Mouse (Mus musculus): ENCODE measurements around the gene Myo1e. TPM values are rescaled to one million over a fixed set of nuclear protein-coding genes. Genes with fewer than 3 reads are reported as not detected.

The Myo1e gene
- polyA plus RNA-seq, 1 experiment = 9.4 TPM

DNA sequence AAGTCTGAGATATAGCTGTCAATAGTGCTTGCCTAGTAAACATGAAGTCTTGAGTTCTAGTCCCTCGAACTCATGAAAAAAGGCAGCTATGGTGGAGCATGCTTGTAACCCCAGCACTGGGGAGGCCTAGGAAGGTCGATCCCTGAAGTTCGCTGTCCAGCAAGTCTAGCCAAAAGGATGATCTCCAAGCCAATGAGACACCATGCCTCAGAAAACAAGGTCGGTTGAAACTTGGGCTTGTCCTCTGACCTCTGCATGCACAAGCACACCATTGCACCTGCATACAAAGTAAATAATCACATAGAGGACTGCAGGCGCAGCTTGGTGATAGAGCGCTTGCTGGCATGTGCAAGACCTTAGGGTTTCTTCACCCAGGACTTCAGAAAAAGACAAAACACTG lies 31.2 kb downstream of the Myo1e start:
- H3K27ac ChIP-seq (ENCODE audit: insufficient read depth, low read length) = no peak overlapping the region
- no peak overlapping the region for H3K4me3 ChIP-seq (ENCODE audit: insufficient read depth, low read length)
- TF ChIP-seq POLR2A (IDR thresholded peaks at IDR 0.05; ENCODE audit: extremely low read depth, insufficient read depth, low read length) (no peak), CTCF (IDR thresholded peaks at IDR 0.05; ENCODE audit: extremely low read depth, insufficient read depth, low read length) (no peak)
- H3K4me1 ChIP-seq (ENCODE audit: control insufficient read depth, insufficient read depth, low read length) = no peaks in the 10 kb centered on the region

DNA sequence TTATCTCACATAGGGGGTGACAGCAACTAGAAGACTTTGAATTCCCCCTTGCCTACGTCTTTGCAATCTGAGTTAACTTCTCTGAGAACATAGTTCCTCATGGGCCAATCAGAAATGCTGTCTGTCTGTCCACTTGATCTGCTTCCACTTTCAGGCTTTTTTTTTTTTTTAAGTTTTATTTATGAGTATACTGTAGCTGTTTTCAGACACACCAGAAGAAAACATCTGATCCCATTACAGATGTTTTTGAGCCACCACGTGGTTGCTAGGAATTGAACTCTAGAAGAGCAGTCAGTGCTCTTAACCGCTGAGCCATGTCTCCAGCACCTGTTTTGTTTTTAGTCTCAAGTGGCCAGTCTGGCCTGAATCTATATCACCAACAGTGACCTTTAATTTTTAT lies 32.1 kb downstream of the Myo1e start:
- no peak overlapping the region for H3K4me3 ChIP-seq (ENCODE audit: insufficient read depth, low read length)
- no peaks in the 10 kb centered on the region for H3K4me1 ChIP-seq (ENCODE audit: control insufficient read depth, insufficient read depth, low read length)
- TF ChIP-seq CTCF (IDR thresholded peaks at IDR 0.05; ENCODE audit: extremely low read depth, insufficient read depth, low read length) (no peak), POLR2A (IDR thresholded peaks at IDR 0.05; ENCODE audit: extremely low read depth, insufficient read depth, low read length) (no peak)
- H3K27ac ChIP-seq (ENCODE audit: insufficient read depth, low read length) = no peak overlapping the region

DNA sequence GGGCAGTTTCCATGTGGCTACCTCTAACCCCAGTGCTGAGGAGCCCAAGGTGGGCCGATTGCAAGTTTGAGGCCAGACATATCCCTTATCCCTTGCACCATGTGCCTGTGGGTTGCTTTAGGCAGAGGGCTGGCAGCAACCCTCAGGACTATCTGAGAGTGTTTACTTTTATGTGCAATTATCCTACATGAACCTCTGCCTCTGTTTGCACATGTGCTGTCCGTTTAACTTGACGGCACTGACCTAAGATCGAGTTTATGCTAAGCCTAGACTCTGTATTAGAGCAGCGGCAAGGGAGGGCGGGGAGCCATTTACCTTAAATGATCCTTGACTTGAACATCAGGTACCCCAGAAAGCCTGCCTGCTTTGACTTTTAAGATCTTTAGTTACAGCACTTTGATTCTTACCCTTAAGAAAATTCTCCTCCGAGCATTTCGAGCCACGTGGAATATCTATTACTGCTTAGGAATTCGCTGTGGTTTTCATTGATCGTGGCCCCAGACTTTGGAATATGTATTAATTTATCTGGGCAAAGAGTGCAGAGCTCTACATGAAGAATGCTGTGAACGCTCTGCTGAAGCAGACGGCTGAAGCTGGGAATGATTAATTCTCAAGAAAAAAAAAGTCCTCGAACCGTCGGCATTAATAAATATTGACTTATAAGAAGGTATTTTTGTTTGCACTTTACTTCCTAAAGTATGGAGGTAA lies 33.7 kb downstream of the Myo1e start:
- no peaks in the 10 kb centered on the region for H3K4me1 ChIP-seq (ENCODE audit: control insufficient read depth, insufficient read depth, low read length)
- TF ChIP-seq CTCF (IDR thresholded peaks at IDR 0.05; ENCODE audit: extremely low read depth, insufficient read depth, low read length) = no peak
- no peak for TF ChIP-seq POLR2A (IDR thresholded peaks at IDR 0.05; ENCODE audit: extremely low read depth, insufficient read depth, low read length)
- H3K27ac ChIP-seq (ENCODE audit: insufficient read depth, low read length) = no peak overlapping the region
- H3K4me3 ChIP-seq (ENCODE audit: insufficient read depth, low read length) = no peak overlapping the region

DNA sequence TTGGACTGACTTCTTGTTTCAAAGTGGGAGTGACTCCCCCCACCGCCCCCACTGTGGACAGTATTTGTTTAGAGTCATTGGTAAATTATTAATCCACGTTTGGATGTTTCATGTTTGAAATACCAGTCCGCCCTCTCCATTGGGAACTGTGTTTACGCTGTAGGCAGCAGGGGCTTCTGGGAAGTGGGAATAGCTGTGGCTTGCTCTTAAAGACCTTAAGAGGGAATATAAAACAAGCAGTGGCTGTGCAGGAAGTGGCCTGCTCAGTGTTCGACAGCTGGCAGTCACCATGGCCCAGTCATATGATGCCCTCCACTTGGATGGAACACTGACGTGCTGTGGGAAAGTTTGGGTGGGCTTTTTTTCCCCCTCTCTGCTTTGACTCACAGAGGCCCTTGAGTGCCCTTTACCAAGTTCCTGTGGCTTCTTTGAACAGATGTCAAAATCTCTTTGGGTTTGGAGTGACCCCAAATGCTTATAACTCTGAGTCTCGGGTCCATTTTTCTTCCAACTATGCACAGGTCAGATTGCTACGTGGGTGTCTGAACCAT lies 34.3 kb downstream of the Myo1e start:
- no peak overlapping the region for H3K4me3 ChIP-seq (ENCODE audit: insufficient read depth, low read length)
- TF ChIP-seq POLR2A (IDR thresholded peaks at IDR 0.05; ENCODE audit: extremely low read depth, insufficient read depth, low read length) = no peak
- H3K27ac ChIP-seq (ENCODE audit: insufficient read depth, low read length) = no peak overlapping the region
- H3K4me1 ChIP-seq (ENCODE audit: control insufficient read depth, insufficient read depth, low read length) = no peaks in the 10 kb centered on the region

DNA sequence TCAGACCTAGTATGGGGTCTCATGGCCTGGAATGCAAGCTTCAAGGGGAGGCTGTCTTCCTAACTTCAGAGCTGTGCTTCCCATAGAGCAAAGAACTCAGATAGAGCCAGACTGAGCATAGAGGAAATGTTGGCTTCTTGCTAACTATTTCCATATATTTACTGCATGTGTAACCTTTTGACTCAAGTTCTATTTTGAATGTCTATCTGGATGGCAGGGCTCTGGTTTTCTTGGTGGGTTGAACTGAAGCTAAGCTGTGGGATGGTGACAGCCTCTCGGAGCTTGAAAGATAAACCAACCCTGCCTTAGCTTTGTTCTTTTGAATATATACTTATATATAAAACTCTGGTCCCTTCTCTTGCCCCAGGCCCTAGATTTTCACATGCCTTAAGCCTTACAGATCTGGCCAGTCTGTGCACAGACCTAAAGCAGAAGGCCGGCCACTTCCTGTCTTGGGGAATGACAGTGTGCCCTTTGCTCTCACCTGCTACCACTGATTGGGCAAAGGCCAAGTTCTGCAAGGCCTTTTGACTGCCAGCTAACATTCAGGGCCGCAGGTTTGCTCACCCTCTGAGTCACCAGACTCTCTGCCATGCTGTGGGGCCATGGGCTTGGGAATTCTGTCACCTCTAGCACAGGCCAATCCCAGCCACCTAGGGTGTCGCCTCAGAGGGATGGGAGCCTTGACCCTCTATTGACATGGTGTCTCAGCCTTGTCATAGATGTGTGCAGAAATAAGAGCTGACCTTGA lies 35.1 kb downstream of the Myo1e start:
- no peak overlapping the region for H3K4me3 ChIP-seq (ENCODE audit: insufficient read depth, low read length)
- H3K4me1 ChIP-seq (ENCODE audit: control insufficient read depth, insufficient read depth, low read length) = no peaks in the 10 kb centered on the region
- H3K27ac ChIP-seq (ENCODE audit: insufficient read depth, low read length) = no peak overlapping the region
- TF ChIP-seq CTCF (IDR thresholded peaks at IDR 0.05; ENCODE audit: extremely low read depth, insufficient read depth, low read length) = no peak

DNA sequence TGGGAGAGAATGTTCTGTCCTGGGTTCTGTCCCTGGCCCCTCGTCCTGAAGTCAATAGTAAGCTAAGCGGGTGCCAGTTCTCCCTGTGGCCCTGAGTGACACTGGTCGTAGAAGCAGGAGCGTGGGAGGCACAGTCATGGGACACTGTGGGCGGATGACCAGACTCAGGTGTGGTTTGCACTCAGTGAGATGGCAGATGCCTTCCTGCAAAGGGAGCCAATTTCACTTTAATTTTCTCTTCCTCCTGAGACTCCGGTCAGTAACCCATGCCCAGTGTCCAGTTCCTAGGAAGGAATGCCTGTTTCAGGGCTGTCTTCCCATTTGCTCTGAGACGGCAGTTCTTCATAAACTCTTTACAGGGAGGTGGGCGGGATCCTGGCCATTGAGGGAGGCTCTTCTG lies 36.1 kb downstream of the Myo1e start:
- TF ChIP-seq CTCF (IDR thresholded peaks at IDR 0.05; ENCODE audit: extremely low read depth, insufficient read depth, low read length) (no peak), POLR2A (IDR thresholded peaks at IDR 0.05; ENCODE audit: extremely low read depth, insufficient read depth, low read length) (no peak)
- no peak overlapping the region for H3K4me3 ChIP-seq (ENCODE audit: insufficient read depth, low read length)
- H3K4me1 ChIP-seq (ENCODE audit: control insufficient read depth, insufficient read depth, low read length) = no peaks in the 10 kb centered on the region
- no peak overlapping the region for H3K27ac ChIP-seq (ENCODE audit: insufficient read depth, low read length)

DNA sequence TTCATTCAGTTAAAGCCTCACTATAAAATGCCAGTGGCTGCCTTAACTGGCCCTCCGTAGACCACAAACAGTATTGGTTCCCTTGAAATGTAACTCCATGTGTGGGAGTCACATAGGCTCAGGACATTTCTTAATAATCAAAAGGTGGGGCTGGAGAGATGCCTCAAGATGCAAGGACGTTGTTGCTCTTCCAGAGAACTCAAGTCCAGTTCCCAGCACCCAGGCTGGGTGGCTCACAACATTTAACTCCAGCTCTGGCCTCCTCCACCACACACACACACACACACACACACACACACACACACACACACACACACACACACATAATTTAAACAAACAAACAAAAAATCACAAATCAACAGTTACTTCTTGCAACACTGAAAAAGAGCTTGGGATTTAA lies 36.6 kb downstream of the Myo1e start:
- Histone ChIP-seq H3K4me1 (ENCODE audit: control insufficient read depth, insufficient read depth, low read length) (no peaks in the 10 kb centered on the region), H3K27ac (ENCODE audit: insufficient read depth, low read length) (no peak overlapping the region), H3K4me3 (ENCODE audit: insufficient read depth, low read length) (no peak overlapping the region)
- TF ChIP-seq POLR2A (IDR thresholded peaks at IDR 0.05; ENCODE audit: extremely low read depth, insufficient read depth, low read length) = no peak
- TF ChIP-seq CTCF (IDR thresholded peaks at IDR 0.05; ENCODE audit: extremely low read depth, insufficient read depth, low read length) = no peak

DNA sequence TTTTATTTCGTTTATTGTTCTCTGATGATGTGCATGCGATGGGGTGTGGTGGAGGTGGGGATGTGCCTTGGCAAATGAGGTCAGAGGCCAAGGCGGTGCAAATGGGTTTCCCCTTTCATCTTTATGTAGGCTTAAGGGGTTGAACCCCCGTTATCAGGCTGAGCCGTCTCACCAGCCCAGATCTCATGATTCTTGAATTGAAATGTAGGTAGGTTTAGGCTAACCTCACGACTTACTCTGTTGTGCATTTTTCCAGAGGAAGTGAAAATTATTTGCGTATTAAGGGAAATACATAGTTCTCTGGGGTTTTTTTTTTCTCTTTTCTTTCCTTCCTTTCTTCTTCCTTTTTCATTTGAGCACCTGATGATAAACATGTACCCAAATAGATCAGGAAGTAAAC lies 37.0 kb downstream of the Myo1e start:
- TF ChIP-seq CTCF (IDR thresholded peaks at IDR 0.05; ENCODE audit: extremely low read depth, insufficient read depth, low read length) (no peak), POLR2A (IDR thresholded peaks at IDR 0.05; ENCODE audit: extremely low read depth, insufficient read depth, low read length) (no peak)
- no peak overlapping the region for H3K27ac ChIP-seq (ENCODE audit: insufficient read depth, low read length)
- no peak overlapping the region for H3K4me3 ChIP-seq (ENCODE audit: insufficient read depth, low read length)
- no peaks in the 10 kb centered on the region; the same call in 1 of the 2 replicates for H3K4me1 ChIP-seq (ENCODE audit: control insufficient read depth, insufficient read depth, low read length)

DNA sequence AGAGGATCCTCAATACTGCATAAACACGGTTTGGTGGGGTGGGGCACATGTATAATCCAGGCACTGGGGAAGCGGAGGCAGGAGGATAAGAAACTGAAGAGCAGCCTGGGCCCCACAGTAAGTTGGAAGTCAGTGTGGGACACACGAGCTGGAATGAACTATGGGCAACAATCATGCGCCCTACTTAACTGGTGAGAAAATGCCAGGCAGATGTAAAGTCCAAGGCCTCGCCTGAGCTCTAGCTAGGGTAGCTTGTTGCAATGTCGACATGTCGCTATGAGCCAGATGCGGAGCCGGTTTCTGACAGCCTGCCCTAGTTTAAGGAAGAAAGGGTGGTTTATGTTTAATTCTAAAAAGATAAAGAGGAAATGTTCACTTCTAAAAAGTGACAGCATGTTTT lies 37.9 kb downstream of the Myo1e start:
- no peak for TF ChIP-seq CTCF (IDR thresholded peaks at IDR 0.05; ENCODE audit: extremely low read depth, insufficient read depth, low read length)
- TF ChIP-seq POLR2A (IDR thresholded peaks at IDR 0.05; ENCODE audit: extremely low read depth, insufficient read depth, low read length) = no peak

DNA sequence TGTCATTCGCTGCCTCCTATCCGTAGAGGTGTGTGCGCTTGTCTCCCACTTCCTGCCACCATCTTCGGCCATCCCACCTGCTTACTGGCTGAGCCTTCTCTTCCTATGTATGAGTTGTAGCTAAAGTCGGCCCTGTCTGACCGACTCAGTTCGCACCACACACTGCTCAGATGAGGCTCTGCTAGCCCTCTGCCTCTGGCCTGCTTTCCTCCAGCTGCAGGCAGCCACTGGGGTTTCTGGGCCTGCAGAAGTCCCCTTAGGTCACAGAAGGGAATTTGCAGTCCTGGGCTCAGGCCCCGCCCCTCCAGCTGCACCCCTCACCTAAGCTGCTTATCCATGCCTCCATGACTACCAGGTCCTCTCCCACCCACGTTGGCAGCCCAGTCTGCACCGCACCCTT lies 39.3 kb downstream of the Myo1e start:
- H3K27ac ChIP-seq (ENCODE audit: insufficient read depth, low read length) = no peak overlapping the region

More for the DNA sequence above, 37.9 kb downstream of the Myo1e start:
- H3K4me1 ChIP-seq (ENCODE audit: control insufficient read depth, insufficient read depth, low read length) = no peaks in the 10 kb centered on the region; the same call in none of the 2 replicates
- no peak overlapping the region for H3K27ac ChIP-seq (ENCODE audit: insufficient read depth, low read length)
- no peak overlapping the region for H3K4me3 ChIP-seq (ENCODE audit: insufficient read depth, low read length)

More for the DNA sequence above, 39.3 kb downstream of the Myo1e start:
- no peak for TF ChIP-seq CTCF (IDR thresholded peaks at IDR 0.05; ENCODE audit: extremely low read depth, insufficient read depth, low read length)
- no peak for TF ChIP-seq POLR2A (IDR thresholded peaks at IDR 0.05; ENCODE audit: extremely low read depth, insufficient read depth, low read length)
- Histone ChIP-seq H3K4me3 (ENCODE audit: insufficient read depth, low read length) (no peak overlapping the region), H3K4me1 (ENCODE audit: control insufficient read depth, insufficient read depth, low read length) (no peaks in the 10 kb centered on the region; the same call in none of the 2 replicates)
